Mouse (Mus musculus) lung, embryonic 14.5 days (tissue): ENCODE data around the gene Olfr875. TPM values are rescaled to one million over a fixed set of nuclear protein-coding genes. Genes with fewer than 3 reads are reported as not detected.

ENCODE experiments used
- ATAC-seq: fragments of 200-750 bp; cut with Nextera tagmentation; 2 replicates; pipeline ENCODE4 v1.8.0; 2017; ENCODE audit warnings: mild to moderate bottlenecking, moderate TSS enrichment, moderate library complexity; ENCODE audit not compliant: insufficient read depth
- DNase-seq: peaks from one replicate; pipeline ENCODE4 v3.0.0-alpha.2; 2015
- H3K27ac ChIP-seq: fragments of 300-500 bp; sonication (generic); 2 replicates; pipeline ENCODE4 v1.5.1; 2014; ENCODE audit warnings: low read depth, mild to moderate bottlenecking, moderate library complexity
- H3K27me3 ChIP-seq: fragments of 300-500 bp; sonication (generic); 2 replicates; pipeline ENCODE4 v1.6.1; 2014; ENCODE audit warnings: low read length, control low read depth; ENCODE audit not compliant: insufficient read depth
- H3K36me3 ChIP-seq: fragments of 300-500 bp; sonication (generic); 2 replicates; pipeline ENCODE4 v1.6.1; 2014; ENCODE audit warnings: control low read depth; ENCODE audit not compliant: insufficient read depth
- H3K4me1 ChIP-seq: fragments of 300-500 bp; sonication (generic); 2 replicates; pipeline ENCODE4 v1.6.1; 2014; ENCODE audit warnings: antibody characterized with exemption, control low read depth; ENCODE audit not compliant: insufficient read depth
- H3K4me2 ChIP-seq: fragments of 300-500 bp; sonication (generic); 2 replicates; pipeline ENCODE4 v1.6.1; 2014; ENCODE audit warnings: mild to moderate bottlenecking
- H3K4me3 ChIP-seq: fragments of 300-500 bp; sonication (generic); 2 replicates; pipeline ENCODE4 v1.5.1; 2014; ENCODE audit warnings: low read depth, low read length
- H3K9ac ChIP-seq: fragments of 300-500 bp; sonication (generic); 2 replicates; pipeline ENCODE4 v1.6.1; 2014
- H3K9me3 ChIP-seq: fragments of 300-500 bp; sonication (generic); 2 replicates; pipeline ENCODE4 v1.6.1; 2016; ENCODE audit warnings: low read depth, low read length, control low read depth
- CTCF ChIP-seq: IDR thresholded peaks from 2 replicates; pipeline ENCODE4 v1.5.1; 2016; ENCODE audit warnings: antibody characterized with exemption, low read depth
- WGBS: fragments of 180-500 bp; shearing (Covaris S2); extraction: QIAGEN DNeasy Blood & Tissue Kit; methylation state at CpG from one replicate; pipeline ENCODE4 v1.1.7; 2014; 5-methylcytosine and 5-hydroxymethylcytosine counted together
- polyA plus RNA-seq: library from polyadenylated mRNA; unstranded; fragments of >200 nt; fragmentation: Nextera tagmentation; extraction: Ambion mirVana; gene quantifications from 2 replicates; pipeline ENCODE4 v1.2.1, GENCODE M21; 2014

Gene Olfr875
- polyA plus RNA-seq, 1 experiment from 2014 or later = not detected

DNA sequence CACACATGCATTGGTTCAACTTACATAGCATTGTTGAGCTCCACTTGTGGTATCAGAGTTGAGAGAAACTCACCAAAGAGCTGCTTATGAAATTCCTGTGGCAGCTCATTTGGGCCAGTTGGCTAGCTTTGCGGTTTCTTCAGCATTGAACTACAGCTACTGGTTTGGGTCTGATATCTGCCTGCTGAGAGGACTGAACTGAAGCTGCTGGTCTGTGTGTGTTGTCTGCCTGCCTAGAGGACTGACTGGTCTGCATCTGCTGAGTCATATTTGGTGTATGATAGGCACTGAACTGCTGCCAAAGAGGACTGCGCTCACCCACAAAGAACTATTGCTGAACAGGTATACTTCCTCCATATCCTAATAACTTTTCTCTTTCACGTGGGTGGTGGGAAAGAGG, 36.8 kb downstream of the Olfr875 start:
- Histone ChIP-seq H3K4me3 (no peak overlapping the region), H3K9me3 (no peaks in the 10 kb centered on the region), H3K27ac (no peak overlapping the region), H3K36me3 (no peaks in the 10 kb centered on the region), H3K4me2 (no peak overlapping the region), H3K9ac (no peak overlapping the region), H3K4me1 (no peaks in the 10 kb centered on the region), H3K27me3 (no peaks in the 10 kb centered on the region)
- no peak for DNase-seq
- no peak for TF ChIP-seq CTCF
- ATAC-seq = no peak
- WGBS = 86% methylated on average over 3 of the region's 3 CpGs

DNA sequence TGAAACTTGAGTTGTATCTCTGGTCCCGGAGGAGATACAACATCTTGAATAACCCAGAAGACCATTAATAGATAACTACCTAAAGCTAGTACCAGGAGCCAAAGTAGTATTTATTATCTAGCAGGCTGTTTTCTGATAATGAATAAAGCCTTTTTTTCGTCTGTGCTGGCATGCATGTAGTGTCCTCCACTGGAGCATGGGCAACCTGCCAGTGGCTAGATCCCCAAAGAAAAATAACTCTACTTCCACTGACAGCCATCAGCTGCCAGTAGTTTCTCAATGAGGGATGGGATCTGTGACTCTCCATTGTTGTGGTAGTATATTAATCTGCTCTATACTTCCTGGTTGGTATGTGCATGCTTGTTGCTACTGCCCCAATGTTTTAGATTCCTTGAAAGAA, 37.3 kb downstream of the Olfr875 start:
- WGBS = 65% methylated on average over 2 of the region's 2 CpGs
- no peak overlapping the region for H3K9ac ChIP-seq

DNA sequence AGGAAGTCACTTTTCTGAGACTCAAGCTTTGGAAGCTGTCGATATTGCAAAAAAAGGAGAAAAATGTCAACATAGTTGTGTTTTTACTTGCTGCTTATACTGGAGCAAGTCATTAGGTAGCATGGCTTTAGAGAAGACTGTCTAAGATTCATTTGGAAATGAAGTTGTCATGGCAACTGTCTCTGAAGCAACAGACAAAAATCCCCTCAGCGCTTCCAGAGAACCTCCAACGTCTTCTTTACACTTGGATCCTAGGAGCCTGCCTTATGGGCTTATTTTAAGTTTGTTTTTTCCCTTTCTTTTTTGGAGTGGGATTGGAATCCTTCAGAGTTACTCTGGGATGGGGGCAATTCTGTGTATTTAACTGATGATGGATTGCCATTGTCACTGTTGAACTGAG, 43.0 kb downstream of the Olfr875 start:
- Histone ChIP-seq H3K4me2 (no peak overlapping the region), H3K27ac (no peak overlapping the region), H3K4me1 (no peaks in the 10 kb centered on the region), H3K36me3 (no peaks in the 10 kb centered on the region), H3K9ac (no peak overlapping the region), H3K4me3 (no peak overlapping the region), H3K27me3 (no peaks in the 10 kb centered on the region), H3K9me3 (no peaks in the 10 kb centered on the region)
- DNase-seq = no peak
- 79% methylated on average over 3 of the region's 3 CpGs for WGBS
- no peak for TF ChIP-seq CTCF
- ATAC-seq = no peak

More for the DNA sequence above, 37.3 kb downstream of the Olfr875 start:
- Histone ChIP-seq H3K4me3 (no peak overlapping the region), H3K4me2 (no peak overlapping the region), H3K27ac (no peak overlapping the region), H3K9me3 (no peaks in the 10 kb centered on the region), H3K27me3 (no peaks in the 10 kb centered on the region), H3K4me1 (no peaks in the 10 kb centered on the region), H3K36me3 (no peaks in the 10 kb centered on the region)
- no peak for DNase-seq
- TF ChIP-seq CTCF = no peak
- ATAC-seq = no peak

Other genes starting within 250 kb of the Olfr875 start
- gene Esam, start 243.8 kb upstream of the Olfr875 start, polyA plus RNA-seq = 149 and 152 TPM in 2 replicates
- 17.0 and 18.8 TPM in 2 replicates for gene Vsig2, start 232.6 kb upstream of the Olfr875 start, polyA plus RNA-seq
- gene Nrgn, start 219.0 kb upstream of the Olfr875 start, polyA plus RNA-seq = 6.0 and 7.2 TPM in 2 replicates
- 11.4 and 12.2 TPM in 2 replicates for gene Siae, start 216.2 kb upstream of the Olfr875 start, polyA plus RNA-seq
- 7.1 and 7.5 TPM in 2 replicates for gene Spa17, start 158.1 kb upstream of the Olfr875 start, polyA plus RNA-seq
- 128 and 139 TPM in 2 replicates for gene Tbrg1, start 114.5 kb upstream of the Olfr875 start, polyA plus RNA-seq
- not detected in 2 replicates for gene Panx3, start 102.6 kb upstream of the Olfr875 start, polyA plus RNA-seq
- not detected in 2 replicates for gene Olfr160, start 55.6 kb upstream of the Olfr875 start, polyA plus RNA-seq
- not detected in 2 replicates for gene Olfr874, start 26.8 kb upstream of the Olfr875 start, polyA plus RNA-seq
- gene Olfr876, start 31.2 kb downstream of the Olfr875 start, polyA plus RNA-seq = not detected in 2 replicates
- gene Olfr877, start 82.4 kb downstream of the Olfr875 start, polyA plus RNA-seq = not detected in 2 replicates
- not detected in 2 replicates for gene Olfr145, start 124.9 kb downstream of the Olfr875 start, polyA plus RNA-seq
- gene Olfr878, start 146.0 kb downstream of the Olfr875 start, polyA plus RNA-seq = not detected in 2 replicates
- not detected in 2 replicates for gene Olfr881, start 220.0 kb downstream of the Olfr875 start, polyA plus RNA-seq